Mouse (Mus musculus): ENCODE measurements around the gene Fgg. TPM values are rescaled to one million over a fixed set of nuclear protein-coding genes. Genes with fewer than 3 reads are reported as not detected.
A peak's percentile ranks its signal among the peaks of the same experiment; 100 is the strongest.

Fgg gene
- 4.0 and 8.8 TPM in 2 replicates for polyA plus RNA-seq (2015; fragmentation: Nextera tagmentation; extraction: Ambion mirVana)

- WGBS, result 51% methylated on average over 7 of the region's 7 CpGs
- Histone ChIP-seq H3K9ac (no peak within 1 kb of the TSS), H3K27ac (no peak within 1 kb of the TSS), H3K4me2 (no peak within 1 kb of the TSS), H3K9me3 (replicated peaks) (no peaks in the 10 kb centered on the region), H3K36me3 (no peaks in the 10 kb centered on the region), H3K27me3 (no peaks in the 10 kb centered on the region), H3K4me3 (replicated peaks) (no peak within 1 kb of the TSS), H3K4me1 (no peaks in the 10 kb centered on the region)
- no peak; the same call in 1 of the 2 replicates for ATAC-seq (replicated peaks; ENCODE audit: low FRiP score)
These were observed at the start of gene Fgg for GRCm38 (mm10) chr3:83007557-83007956. Fgg (plus strand) TSS chr3:83007724.

GRCm38 (mm10) chr3:82971046-82971445 is 36.5 kb upstream of the Fgg start:
- Histone ChIP-seq H3K27ac (no peak overlapping the region), H3K27me3 (no peaks in the 10 kb centered on the region), H3K4me2 (no peak overlapping the region), H3K4me1 (no peaks in the 10 kb centered on the region), H3K9me3 (replicated peaks) (no peaks in the 10 kb centered on the region), H3K9ac (no peak overlapping the region), H3K4me3 (replicated peaks) (no peak overlapping the region), H3K36me3 (no peaks in the 10 kb centered on the region)
- 75% methylated on average over 3 of the region's 3 CpGs for WGBS
- ATAC-seq (replicated peaks; ENCODE audit: low FRiP score), result no peak

DNA sequence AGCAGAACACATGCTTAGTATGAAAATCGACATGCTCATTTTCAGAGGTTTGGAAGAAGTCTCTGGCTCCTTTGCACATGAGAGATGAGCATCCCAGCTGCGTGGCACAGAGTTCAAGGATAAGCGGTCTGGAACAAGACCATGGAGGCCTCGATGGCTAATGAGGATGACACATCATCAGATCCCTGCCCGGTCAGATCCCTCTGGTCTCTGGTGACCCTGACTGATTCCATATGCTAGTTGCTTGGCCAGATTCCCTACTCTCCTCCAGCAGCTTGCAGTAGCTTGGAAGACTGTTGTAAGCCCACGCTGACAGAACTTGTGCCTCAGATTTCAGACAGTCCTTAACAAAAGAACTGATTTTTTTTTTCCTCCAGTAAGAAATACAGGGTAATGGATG is 26.7 kb upstream of the Fgg start:
- no peak overlapping the region for H3K4me3 ChIP-seq (replicated peaks)
- ATAC-seq (replicated peaks; ENCODE audit: low FRiP score), result no peak
- H3K27ac ChIP-seq, result no peak overlapping the region
- H3K36me3 ChIP-seq, result no peaks in the 10 kb centered on the region
- WGBS, result 69% methylated on average over 6 of the region's 6 CpGs
- H3K4me1 ChIP-seq, result no peaks in the 10 kb centered on the region
- no peaks in the 10 kb centered on the region for H3K27me3 ChIP-seq
- no peak overlapping the region for H3K9ac ChIP-seq
- H3K4me2 ChIP-seq, result no peak overlapping the region
- H3K9me3 ChIP-seq (replicated peaks), result no peaks in the 10 kb centered on the region

GRCm38 (mm10) chr3:82981861-82982260 is 25.7 kb upstream of the Fgg start:
- H3K27me3 ChIP-seq, result no peaks in the 10 kb centered on the region
- H3K27ac ChIP-seq, result no peak overlapping the region
- no peaks in the 10 kb centered on the region for H3K36me3 ChIP-seq
- no peak for ATAC-seq (replicated peaks; ENCODE audit: low FRiP score)
- H3K4me1 ChIP-seq, result no peaks in the 10 kb centered on the region
- H3K9ac ChIP-seq, result no peak overlapping the region
- WGBS, result 76% methylated on average over 8 of the region's 8 CpGs
- no peak overlapping the region for H3K4me3 ChIP-seq (replicated peaks)
- no peak overlapping the region for H3K4me2 ChIP-seq
- H3K9me3 ChIP-seq (replicated peaks), result no peaks in the 10 kb centered on the region

DNA sequence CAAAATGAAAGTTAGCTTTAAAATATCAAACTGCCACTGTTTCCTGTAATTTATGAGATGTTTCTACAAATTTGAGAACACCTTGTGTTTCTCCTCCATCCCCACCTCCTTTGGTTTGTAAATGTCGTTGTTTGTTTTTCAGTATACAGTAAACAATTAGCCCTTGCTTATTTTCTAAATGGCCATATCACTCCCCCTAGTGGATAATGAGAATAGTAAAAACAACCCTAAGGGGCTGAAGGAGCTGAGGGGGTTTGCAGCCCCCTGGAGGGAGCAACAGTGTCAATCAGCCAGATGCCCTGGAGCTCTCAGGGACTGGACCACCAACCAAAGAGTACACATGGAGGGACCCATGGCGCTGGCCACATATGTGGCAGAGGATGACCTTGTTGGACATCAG is 22.7 kb upstream of the Fgg start:
- 81% methylated on average over 2 of the region's 2 CpGs for WGBS
- ATAC-seq (replicated peaks; ENCODE audit: low FRiP score), result no peak
- H3K36me3 ChIP-seq, result no peaks in the 10 kb centered on the region
- no peak overlapping the region for H3K9ac ChIP-seq
- no peak overlapping the region for H3K4me3 ChIP-seq (replicated peaks)
- H3K27ac ChIP-seq, result no peak overlapping the region
- no peaks in the 10 kb centered on the region for H3K9me3 ChIP-seq (replicated peaks)
- no peaks in the 10 kb centered on the region for H3K4me1 ChIP-seq
- no peaks in the 10 kb centered on the region for H3K27me3 ChIP-seq
- H3K4me2 ChIP-seq, result no peak overlapping the region

- H3K27me3 ChIP-seq, result peaks cover 7% of the 10 kb centered on the region; the same call in 1 of the 2 replicates
- WGBS, result 79% methylated on average over 12 of the region's 12 CpGs
- no peak for ATAC-seq (replicated peaks; ENCODE audit: low FRiP score)
- H3K9ac ChIP-seq, result no peak overlapping the region
- H3K27ac ChIP-seq, result no peak overlapping the region
- H3K36me3 ChIP-seq, result no peaks in the 10 kb centered on the region
- H3K9me3 ChIP-seq (replicated peaks), result no peaks in the 10 kb centered on the region
- no peak overlapping the region for H3K4me2 ChIP-seq
- peaks cover 11% of the 10 kb centered on the region for H3K4me1 ChIP-seq
- H3K4me3 ChIP-seq (replicated peaks), result no peak overlapping the region
These were observed 15.6 kb upstream of the Fgg start for GRCm38 (mm10) chr3:82991963-82992362.

DNA sequence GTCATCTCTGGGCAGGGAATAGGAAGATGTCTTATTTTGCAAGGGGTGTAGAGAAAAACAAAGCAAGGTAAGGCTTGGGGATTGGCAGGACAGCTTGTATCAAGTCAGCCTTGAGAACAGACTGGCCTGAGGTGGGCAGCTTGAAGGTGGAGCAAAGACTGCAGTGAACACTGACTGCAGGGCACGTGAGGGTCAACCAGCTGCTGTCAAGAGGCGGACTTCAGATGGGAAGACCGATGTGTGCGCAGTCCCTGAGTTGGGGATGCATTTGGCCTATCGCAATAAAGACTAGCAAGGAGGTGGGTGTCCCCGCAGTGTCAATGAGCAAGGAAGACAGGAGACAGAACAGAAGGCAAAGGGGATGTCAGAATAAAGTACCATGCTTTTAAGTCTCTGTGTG is 14.6 kb upstream of the Fgg start:
- WGBS, result 82% methylated on average over 6 of the region's 6 CpGs
- no peaks in the 10 kb centered on the region for H3K9me3 ChIP-seq (replicated peaks)
- peaks cover 7% of the 10 kb centered on the region; the same call in 1 of the 2 replicates for H3K27me3 ChIP-seq
- no peak overlapping the region for H3K4me3 ChIP-seq (replicated peaks)
- H3K36me3 ChIP-seq, result no peaks in the 10 kb centered on the region
- ATAC-seq (replicated peaks; ENCODE audit: low FRiP score), result no peak
- no peak overlapping the region for H3K4me2 ChIP-seq
- H3K27ac ChIP-seq, result no peak overlapping the region
- peaks cover 11% of the 10 kb centered on the region for H3K4me1 ChIP-seq
- H3K9ac ChIP-seq, result no peak overlapping the region

DNA sequence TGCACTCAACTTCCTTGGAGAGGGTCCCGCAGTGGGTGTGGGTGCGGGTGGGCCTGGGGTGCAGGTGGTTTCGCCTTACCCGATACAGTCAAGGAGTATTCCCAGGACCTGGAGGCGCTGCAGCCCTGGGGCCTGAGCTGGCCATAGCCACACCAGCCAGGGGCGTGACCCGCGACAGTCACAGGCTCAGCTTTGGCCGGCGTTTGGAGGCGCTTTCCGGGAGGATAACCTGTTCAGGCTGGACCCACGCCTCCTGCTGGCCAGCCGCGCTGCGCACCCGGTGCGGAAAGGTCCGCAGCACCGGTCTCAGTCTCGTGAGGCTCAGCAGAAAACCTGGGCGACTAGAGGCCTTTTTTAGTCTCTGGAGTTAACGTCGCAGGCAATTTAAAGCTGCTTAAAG is 12.2 kb upstream of the Fgg start:
- peak; percentile 88 for ATAC-seq (replicated peaks; ENCODE audit: low FRiP score)
- Histone ChIP-seq H3K4me2 (peak overlapping the region; percentile 62), H3K9ac (no peak overlapping the region), H3K9me3 (replicated peaks) (no peaks in the 10 kb centered on the region), H3K27ac (no peak overlapping the region), H3K4me3 (replicated peaks) (peak overlapping the region; percentile 31), H3K36me3 (no peaks in the 10 kb centered on the region), H3K4me1 (peaks cover 11% of the 10 kb centered on the region), H3K27me3 (peaks cover 7% of the 10 kb centered on the region; the same call in 1 of the 2 replicates)
- WGBS, result 3% methylated on average over 24 of the region's 24 CpGs

DNA sequence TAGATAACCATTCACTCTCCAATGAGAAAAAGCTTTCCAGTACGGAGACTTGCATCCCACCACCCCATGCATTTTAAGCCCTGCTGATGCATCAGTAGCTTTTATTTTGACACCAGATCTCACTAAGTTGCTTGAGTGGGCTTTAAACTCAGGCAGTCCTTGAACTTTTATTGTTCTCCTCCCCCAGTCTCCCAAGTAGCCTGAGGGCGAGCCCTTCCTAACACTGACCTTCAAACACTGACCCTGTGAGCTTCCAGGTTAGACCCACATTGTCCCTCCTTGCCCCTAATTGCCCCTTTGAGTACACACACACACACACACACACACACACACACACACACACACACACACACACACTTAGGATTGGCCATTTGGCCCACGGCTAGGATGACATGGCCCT is 10.9 kb upstream of the Fgg start:
- H3K27me3 ChIP-seq, result peaks cover 7% of the 10 kb centered on the region; the same call in 1 of the 2 replicates
- no peaks in the 10 kb centered on the region for H3K9me3 ChIP-seq (replicated peaks)
- H3K4me2 ChIP-seq, result no peak overlapping the region
- no peak overlapping the region for H3K4me3 ChIP-seq (replicated peaks)
- no peak overlapping the region for H3K9ac ChIP-seq
- no peak for ATAC-seq (replicated peaks; ENCODE audit: low FRiP score)
- no peaks in the 10 kb centered on the region for H3K36me3 ChIP-seq
- peaks cover 11% of the 10 kb centered on the region for H3K4me1 ChIP-seq
- H3K27ac ChIP-seq, result no peak overlapping the region
- WGBS, result 44% methylated on average over 3 of the region's 3 CpGs

- H3K9ac ChIP-seq, result no peak overlapping the region
- H3K4me1 ChIP-seq, result peaks cover 11% of the 10 kb centered on the region
- H3K36me3 ChIP-seq, result no peaks in the 10 kb centered on the region
- H3K4me3 ChIP-seq (replicated peaks), result no peak overlapping the region
- no peak overlapping the region for H3K4me2 ChIP-seq
- no peak overlapping the region for H3K27ac ChIP-seq
- WGBS, result 30% methylated on average over 8 of the region's 8 CpGs
- H3K27me3 ChIP-seq, result peaks cover 7% of the 10 kb centered on the region; the same call in 1 of the 2 replicates
- ATAC-seq (replicated peaks; ENCODE audit: low FRiP score), result peak; percentile 80
- no peaks in the 10 kb centered on the region for H3K9me3 ChIP-seq (replicated peaks)
These were observed 8.6 kb upstream of the Fgg start for GRCm38 (mm10) chr3:82998772-82999463.

DNA sequence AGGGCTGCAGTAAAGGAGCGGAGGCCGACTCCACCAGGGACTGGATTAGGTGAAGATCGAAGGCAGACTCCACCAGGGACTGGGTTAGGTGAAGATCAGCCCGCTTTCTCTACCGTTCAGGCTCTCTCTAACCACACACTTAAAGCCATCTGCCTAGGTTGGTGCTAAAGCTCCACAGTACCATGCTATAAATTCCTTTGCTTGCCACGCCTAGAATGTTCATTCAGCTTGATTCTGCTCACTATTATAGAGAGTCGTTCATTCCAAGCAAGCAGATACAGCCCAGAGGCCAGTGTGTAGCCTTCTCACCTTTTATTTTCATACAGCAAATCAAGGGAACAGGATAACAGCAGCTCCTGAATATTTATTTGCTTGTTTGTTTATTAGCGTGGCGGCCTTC is 7.5 kb upstream of the Fgg start:
- no peak for ATAC-seq (replicated peaks; ENCODE audit: low FRiP score)

DNA sequence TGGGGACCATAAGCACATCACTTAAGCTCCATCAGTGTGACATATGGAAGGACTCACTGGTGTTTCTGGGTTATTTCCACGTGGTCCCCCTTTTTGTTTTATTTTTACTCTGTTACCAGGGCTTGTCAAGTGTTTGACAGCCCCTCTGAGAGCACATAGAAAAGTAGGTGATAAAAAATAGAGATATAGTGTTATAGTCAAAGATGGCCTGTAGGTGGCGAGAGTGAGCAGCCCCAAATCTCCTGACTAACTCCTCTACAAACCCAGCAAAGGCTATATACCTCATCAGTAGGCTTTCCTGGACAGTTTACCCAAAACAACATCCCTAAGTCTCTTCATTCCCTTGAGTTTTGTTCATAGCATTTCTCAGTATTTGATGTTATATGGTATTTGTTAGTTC is 5.3 kb upstream of the Fgg start:
- Histone ChIP-seq H3K4me1 (no peaks in the 10 kb centered on the region), H3K36me3 (no peaks in the 10 kb centered on the region), H3K9ac (no peak overlapping the region), H3K9me3 (replicated peaks) (no peaks in the 10 kb centered on the region), H3K27me3 (no peaks in the 10 kb centered on the region; the same call in 1 of the 2 replicates), H3K4me3 (replicated peaks) (no peak overlapping the region), H3K27ac (no peak overlapping the region), H3K4me2 (no peak overlapping the region)
- no peak for ATAC-seq (replicated peaks; ENCODE audit: low FRiP score)
- 4% methylated on average over 2 of the region's 2 CpGs for WGBS

More for the DNA sequence above, 7.5 kb upstream of the Fgg start:
- H3K27ac ChIP-seq, result no peak overlapping the region
- H3K9me3 ChIP-seq (replicated peaks), result no peaks in the 10 kb centered on the region
- no peak overlapping the region for H3K9ac ChIP-seq
- 66% methylated on average over 9 of the region's 9 CpGs for WGBS
- H3K36me3 ChIP-seq, result no peaks in the 10 kb centered on the region
- no peak overlapping the region for H3K4me2 ChIP-seq
- H3K27me3 ChIP-seq, result peaks cover 4% of the 10 kb centered on the region; the same call in 1 of the 2 replicates
- peaks cover 9% of the 10 kb centered on the region for H3K4me1 ChIP-seq
- H3K4me3 ChIP-seq (replicated peaks), result no peak overlapping the region

- Histone ChIP-seq H3K27me3 (no peaks in the 10 kb centered on the region), H3K27ac (no peak overlapping the region), H3K4me1 (no peaks in the 10 kb centered on the region), H3K9me3 (replicated peaks) (no peaks in the 10 kb centered on the region), H3K36me3 (no peaks in the 10 kb centered on the region), H3K4me2 (no peak overlapping the region), H3K4me3 (replicated peaks) (no peak overlapping the region), H3K9ac (no peak overlapping the region)
- no peak for ATAC-seq (replicated peaks; ENCODE audit: low FRiP score)
- WGBS, result 88% methylated on average over 8 of the region's 8 CpGs
These were observed 4.5 kb upstream of the Fgg start for GRCm38 (mm10) chr3:83003068-83003467.

Measured in kidney, embryonic 15.5 days (tissue).